Mouse (Mus musculus) heart, postnatal 0 days (tissue): Measurements from ENCODE around the gene Fam3c.

Source experiments
- CTCF ChIP-seq: IDR thresholded peaks from 2 replicates; pipeline ENCODE4 v1.5.1; 2016; ENCODE audit warnings: antibody characterized with exemption, control low read depth, low read depth
- EP300 ChIP-seq: IDR thresholded peaks from 2 replicates; pipeline ENCODE4 v1.6.1; 2016; ENCODE audit warnings: antibody characterized with exemption, low read depth

DNA sequence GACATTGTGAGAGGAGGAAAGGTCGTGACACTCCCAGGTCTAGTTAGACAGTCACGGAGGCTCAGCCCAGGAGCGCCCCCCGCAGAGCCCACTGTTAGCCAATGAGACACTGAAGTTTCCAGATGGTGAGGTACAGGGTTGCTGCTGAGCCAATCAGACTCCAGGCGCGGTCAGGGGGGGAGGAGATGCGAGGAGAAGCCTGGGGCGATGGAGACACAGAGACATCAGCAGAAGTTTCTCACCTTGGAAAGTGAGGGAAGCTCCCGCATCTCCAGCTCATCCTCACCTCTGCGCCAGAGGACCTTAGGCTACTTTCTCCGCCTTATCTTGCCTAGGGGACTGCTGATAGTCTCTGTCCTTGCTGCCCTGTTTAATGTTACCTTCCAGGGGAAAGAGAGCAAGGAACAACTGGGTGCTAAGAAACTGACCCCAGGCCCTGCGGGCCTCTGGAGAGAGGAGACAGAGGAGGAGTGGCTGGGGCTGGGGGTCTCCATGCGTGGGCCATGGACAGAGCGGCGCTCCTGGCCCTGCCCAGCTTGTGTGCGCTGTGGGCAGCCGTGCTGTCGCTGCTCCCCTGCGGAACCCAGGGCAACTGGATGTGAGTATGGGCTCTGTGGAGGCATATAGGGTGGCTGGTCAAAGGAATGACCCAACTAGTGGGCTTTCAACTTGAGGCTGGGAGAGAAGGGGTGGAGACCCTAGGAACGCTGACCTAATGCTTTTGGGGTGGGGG lies 67.9 kb downstream of the Fam3c start, which contains the start of gene Wnt16:
- TF ChIP-seq CTCF (no peak), EP300 (no peak)
